Mouse (Mus musculus) spleen, postnatal 4 days (tissue): ENCODE data around the gene Spata45.

ENCODE experiments used
- DNase-seq, 2 experiments: peaks; one replicate each; pipeline ENCODE4 v3.0.0; 2022; ENCODE audit warnings: low spot score in 2 of 2

Spata45 gene

GRCm38 (mm10) chr1:191084951-191085559 lies 48.6 kb downstream of the Spata45 start:
- DNase-seq, result peak; percentile 58 to 85

DNA sequence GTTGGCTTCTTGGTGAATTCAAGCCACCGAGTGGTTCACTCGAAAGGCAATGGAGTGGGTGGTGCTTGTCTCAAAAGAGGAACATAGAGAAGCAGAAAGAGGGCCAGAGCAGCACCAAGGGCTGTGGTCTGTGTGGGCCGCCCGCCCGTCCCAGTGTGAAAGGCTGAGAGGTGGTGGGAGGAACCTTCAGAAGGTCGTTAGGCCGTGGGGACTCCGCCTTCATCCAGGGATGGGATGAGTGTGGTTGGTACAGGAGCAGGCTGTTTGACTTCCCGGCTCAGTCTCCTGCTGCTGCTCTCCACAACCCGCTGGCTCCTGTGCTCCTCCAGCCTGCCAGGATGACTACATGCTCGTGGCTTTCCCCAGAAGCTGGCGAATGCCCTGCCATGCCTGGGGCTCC lies 49.2 kb downstream of the Spata45 start:
- DNase-seq, result no peak

- DNase-seq, result no peak
These were observed 50.0 kb downstream of the Spata45 start for GRCm38 (mm10) chr1:191086304-191086878.

- DNase-seq, result no peak
These were observed 50.5 kb downstream of the Spata45 start for GRCm38 (mm10) chr1:191086960-191087359.

DNA sequence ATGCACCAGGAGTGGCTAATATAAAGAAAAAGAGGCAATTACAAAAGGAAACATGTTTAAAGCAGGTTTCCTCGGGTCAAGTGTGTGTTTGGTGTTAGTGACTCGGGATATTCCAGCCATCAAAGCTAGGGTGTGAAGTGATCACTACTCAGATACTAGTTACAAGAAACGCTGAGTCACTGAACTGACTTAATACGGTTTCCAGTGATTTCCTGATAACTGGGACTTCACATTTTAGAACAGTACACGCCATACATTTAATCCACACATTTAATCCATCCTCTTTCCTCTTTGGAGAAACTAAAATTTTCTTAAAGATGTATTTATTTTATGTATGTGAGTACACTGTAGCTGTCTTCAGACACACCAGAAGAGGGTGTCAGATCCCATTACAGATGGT lies 51.5 kb downstream of the Spata45 start:
- no peak for DNase-seq

DNA sequence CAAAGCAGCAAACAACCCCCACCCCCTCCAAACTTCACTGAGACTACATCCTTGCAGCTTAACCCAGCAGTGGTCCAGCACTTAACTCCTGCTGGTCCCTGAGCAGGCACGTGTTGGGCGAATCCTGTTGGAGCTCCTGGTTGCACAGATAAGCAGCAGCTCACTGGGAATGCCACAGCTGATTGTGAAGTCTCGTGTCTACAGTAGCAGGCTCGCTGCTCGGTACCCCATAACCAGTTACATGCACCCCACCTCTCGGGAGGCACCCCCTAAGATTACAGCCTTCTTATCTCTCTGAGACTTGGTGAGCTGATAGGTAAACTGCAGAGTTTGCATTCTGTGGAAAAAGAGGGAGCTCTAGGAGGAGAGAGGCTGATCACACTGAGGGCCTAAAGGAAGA lies 52.9 kb downstream of the Spata45 start:
- DNase-seq, result no peak

GRCm38 (mm10) chr1:191092050-191092449 lies 55.6 kb downstream of the Spata45 start:
- no peak for DNase-seq
